Mouse (Mus musculus) intestine, postnatal 0 days (tissue): ENCODE data around the gene Efna4. TPM values are rescaled to one million over a fixed set of nuclear protein-coding genes. Genes with fewer than 3 reads are reported as not detected.

Source experiments
- ATAC-seq: fragments of 200-750 bp; cut with Nextera tagmentation; 2 replicates; pipeline ENCODE4 v1.8.0; 2017; ENCODE audit warnings: mild to moderate bottlenecking, moderate TSS enrichment, moderate library complexity
- H3K27ac ChIP-seq: fragments of 300-500 bp; sonication (generic); 2 replicates; pipeline ENCODE4 v1.5.1; 2014; ENCODE audit warnings: mild to moderate bottlenecking, low read depth, low read length, moderate library complexity
- H3K27me3 ChIP-seq: fragments of 300-500 bp; sonication (generic); replicated peaks from 2 replicates; pipeline ENCODE4 v1.6.1; 2014; ENCODE audit warnings: low read length, mixed read lengths; ENCODE audit not compliant: control insufficient read depth, insufficient read depth
- H3K36me3 ChIP-seq: fragments of 300-500 bp; sonication (generic); 2 replicates; pipeline ENCODE4 v1.6.1; 2014; ENCODE audit warnings: mild to moderate bottlenecking, moderate library complexity; ENCODE audit not compliant: control insufficient read depth, insufficient read depth
- H3K4me1 ChIP-seq: fragments of 300-500 bp; sonication (generic); replicated peaks from 2 replicates; pipeline ENCODE4 v1.6.1; 2014; ENCODE audit warnings: antibody characterized with exemption, low read length, mixed read lengths; ENCODE audit not compliant: control insufficient read depth, insufficient read depth
- H3K4me2 ChIP-seq: fragments of 300-500 bp; sonication (generic); replicated peaks from 2 replicates; pipeline ENCODE4 v1.6.1; 2014; ENCODE audit warnings: low read depth, mild to moderate bottlenecking, moderate library complexity
- H3K4me3 ChIP-seq: fragments of 300-500 bp; sonication (generic); 2 replicates; pipeline ENCODE4 v1.5.1; 2014; ENCODE audit warnings: low read depth, low read length
- H3K9ac ChIP-seq: fragments of 300-500 bp; sonication (generic); 2 replicates; pipeline ENCODE4 v1.6.1; 2014; ENCODE audit warnings: mild to moderate bottlenecking, low read depth, low read length
- H3K9me3 ChIP-seq: fragments of 300-500 bp; sonication (generic); 2 replicates; pipeline ENCODE4 v1.6.1; 2016; ENCODE audit warnings: mixed run types; ENCODE audit not compliant: control insufficient read depth
- CTCF ChIP-seq: sonication (generic); IDR thresholded peaks from 2 replicates; pipeline ENCODE4 v1.5.1; 2016; ENCODE audit warnings: low read depth, mild to moderate bottlenecking, control low read depth, antibody characterized with exemption, moderate library complexity
- WGBS: fragments of 180-500 bp; shearing (Covaris S2); extraction: QIAGEN DNeasy Blood & Tissue Kit; methylation state at CpG from one replicate; pipeline ENCODE4 v1.1.7; 2014; 5-methylcytosine and 5-hydroxymethylcytosine counted together
- polyA plus RNA-seq: library from polyadenylated mRNA; unstranded; fragments of >200 nt; fragmentation: Nextera tagmentation; extraction: Ambion mirVana; gene quantifications from 2 replicates; pipeline ENCODE4 v1.2.1, GENCODE M21; 2015

The Efna4 gene
- polyA plus RNA-seq, 1 experiment from 2014 or later, result 5.3 TPM

DNA sequence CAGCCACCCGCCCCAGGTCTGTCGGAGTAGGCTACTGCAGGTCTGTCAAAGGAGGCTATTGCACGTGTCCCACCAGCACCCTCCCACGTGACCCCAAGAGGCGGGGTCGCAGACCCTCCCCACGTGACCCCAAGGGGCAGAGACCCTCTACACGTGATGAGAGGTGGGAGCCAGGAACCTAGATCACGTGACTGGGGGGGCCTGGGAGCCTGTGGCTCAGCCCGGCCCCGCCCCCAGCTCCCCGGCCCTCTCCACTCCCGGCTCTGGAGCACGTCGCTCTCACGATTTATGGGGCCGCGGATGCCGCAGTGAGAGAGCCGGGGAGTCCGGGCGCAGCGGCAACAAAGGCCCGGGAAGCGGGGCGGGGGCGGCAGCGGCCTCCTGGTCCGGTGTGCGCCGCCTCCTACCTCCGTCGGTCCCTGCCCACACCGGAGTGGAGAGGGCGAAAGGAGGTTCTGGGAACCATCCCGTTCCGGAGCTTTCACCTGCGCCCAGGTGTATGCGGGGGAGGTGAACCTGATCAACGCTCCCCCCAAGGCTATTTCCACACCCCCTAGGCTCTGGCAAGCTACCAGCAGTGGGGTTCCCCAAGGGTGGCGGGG, 17.1 kb downstream of the Efna4 start:
- WGBS, result under 1% methylated on average over 41 of the region's 41 CpGs
- Histone ChIP-seq H3K27ac (no peak overlapping the region), H3K27me3 (peaks cover 41% of the 10 kb centered on the region), H3K4me3 (peak overlapping the region; percentile 59), H3K36me3 (no peaks in the 10 kb centered on the region), H3K9me3 (no peaks in the 10 kb centered on the region), H3K4me2 (peak overlapping the region; percentile 100), H3K4me1 (peaks cover 15% of the 10 kb centered on the region; the same call in 1 of the 2 replicates), H3K9ac (peak overlapping the region; percentile 17; the same call in 1 of the 2 replicates)
- ATAC-seq, result no peak
- TF ChIP-seq CTCF, result no peak

DNA sequence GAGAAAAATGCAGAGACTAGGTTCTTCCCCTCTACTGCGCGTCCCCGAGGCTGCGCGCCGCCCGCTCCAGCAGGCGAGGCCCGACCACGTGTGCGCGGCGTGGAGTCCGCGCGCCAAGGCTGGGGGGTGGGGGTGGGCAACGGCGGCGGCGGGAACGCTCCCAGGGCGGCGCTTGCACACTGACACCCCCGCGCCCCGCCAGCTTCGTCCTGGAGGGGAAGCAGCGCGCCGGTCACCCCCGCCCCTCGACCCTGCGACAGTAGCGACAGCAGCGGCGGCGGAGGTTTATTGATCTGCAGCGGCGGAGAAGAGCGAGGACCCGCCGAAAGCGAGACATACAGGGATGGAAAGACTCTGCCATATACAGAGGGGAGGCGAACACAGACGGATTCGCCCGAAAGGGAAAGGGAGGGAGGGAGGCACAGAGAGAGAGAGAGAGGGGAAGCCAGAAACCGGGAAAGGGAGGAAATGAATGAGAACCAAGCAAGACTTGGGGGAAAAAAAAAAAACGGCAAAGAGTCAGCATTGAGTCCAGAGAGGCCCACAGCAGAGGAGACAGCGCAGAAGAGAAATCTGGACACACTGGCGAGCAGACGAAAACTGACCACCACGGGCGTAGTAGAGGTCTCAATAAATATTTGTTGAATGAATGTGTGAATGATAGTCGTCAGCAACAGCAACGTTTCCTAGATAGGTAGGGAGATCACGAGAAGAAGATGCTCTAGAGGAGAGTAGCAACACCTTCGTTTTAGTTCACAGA, 18.1 kb downstream of the Efna4 start:
- Histone ChIP-seq H3K4me1 (peaks cover 17% of the 10 kb centered on the region; the same call in 1 of the 2 replicates), H3K36me3 (no peaks in the 10 kb centered on the region), H3K9ac (no peak overlapping the region), H3K9me3 (no peaks in the 10 kb centered on the region), H3K27me3 (peaks cover 41% of the 10 kb centered on the region), H3K27ac (no peak overlapping the region), H3K4me3 (peak overlapping the region; percentile 59), H3K4me2 (peak overlapping the region; percentile 100)
- WGBS, result 2% methylated on average over 57 of the region's 58 CpGs
- TF ChIP-seq CTCF, result no peak
- no peak for ATAC-seq

DNA sequence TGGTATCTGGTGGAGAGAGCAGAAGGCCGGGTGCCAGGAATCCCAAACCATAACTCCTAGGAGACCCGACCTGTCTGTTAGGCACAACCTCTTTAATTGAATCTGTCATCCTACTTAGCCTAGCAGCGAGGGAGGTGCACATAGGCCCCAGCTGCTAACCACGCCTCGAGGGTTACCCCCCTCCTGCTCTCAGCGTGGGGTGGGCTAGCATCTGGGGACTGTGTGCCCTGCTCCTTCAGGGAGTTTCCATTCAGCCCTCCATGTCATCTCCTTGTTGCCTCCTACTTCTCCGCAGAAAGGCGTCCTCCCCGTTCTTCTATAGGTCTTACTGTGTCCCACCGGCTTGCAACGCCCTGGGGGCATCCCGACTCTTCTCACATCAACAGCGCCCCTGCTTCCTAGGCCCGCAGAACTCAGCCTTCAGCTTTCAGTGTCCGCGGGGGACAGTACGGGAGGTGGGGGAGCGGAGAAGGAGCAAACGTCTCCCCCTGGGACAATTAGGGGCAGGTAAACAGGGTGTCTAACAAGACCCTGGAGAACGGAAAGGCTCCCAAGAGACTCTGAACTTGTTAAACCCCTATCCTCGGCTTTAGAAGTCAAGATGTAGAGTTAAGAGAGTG, 18.7 kb downstream of the Efna4 start:
- H3K36me3 ChIP-seq, result no peaks in the 10 kb centered on the region
- TF ChIP-seq CTCF, result no peak
- peak overlapping the region; percentile 100 for H3K4me2 ChIP-seq
- no peaks in the 10 kb centered on the region for H3K9me3 ChIP-seq
- H3K4me1 ChIP-seq, result peaks cover 17% of the 10 kb centered on the region; the same call in 1 of the 2 replicates
- H3K27me3 ChIP-seq, result peaks cover 41% of the 10 kb centered on the region
- no peak overlapping the region for H3K9ac ChIP-seq
- no peak overlapping the region for H3K27ac ChIP-seq
- ATAC-seq, result no peak
- H3K4me3 ChIP-seq, result peak overlapping the region; percentile 59
- 44% methylated on average over 21 of the region's 21 CpGs for WGBS

DNA sequence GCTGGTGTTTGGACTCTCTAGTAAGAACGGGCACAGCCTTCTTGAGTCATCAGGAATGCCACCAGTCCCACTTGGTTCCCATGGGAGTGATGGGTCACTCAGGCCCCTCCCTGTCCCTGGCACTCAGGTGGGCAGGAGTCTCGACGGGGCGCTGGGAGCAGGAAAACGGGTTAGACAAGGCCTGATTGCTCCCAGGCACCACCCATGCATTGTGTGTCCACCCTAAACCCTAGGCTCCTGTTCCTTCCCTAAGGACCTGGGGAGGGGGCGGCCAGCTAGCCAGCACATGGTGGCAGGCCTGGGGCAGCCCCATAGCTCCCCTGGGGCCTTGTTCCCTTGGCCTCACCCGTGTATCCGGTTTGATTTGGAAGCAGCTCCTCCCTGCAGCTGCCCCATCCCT, 19.5 kb downstream of the Efna4 start:
- Histone ChIP-seq H3K9me3 (no peaks in the 10 kb centered on the region), H3K4me2 (no peak overlapping the region), H3K4me1 (peaks cover 17% of the 10 kb centered on the region; the same call in 1 of the 2 replicates), H3K36me3 (no peaks in the 10 kb centered on the region), H3K27ac (no peak overlapping the region), H3K27me3 (peaks cover 41% of the 10 kb centered on the region), H3K4me3 (no peak overlapping the region), H3K9ac (no peak overlapping the region)
- 68% methylated on average over 8 of the region's 8 CpGs for WGBS
- TF ChIP-seq CTCF, result no peak
- no peak for ATAC-seq

DNA sequence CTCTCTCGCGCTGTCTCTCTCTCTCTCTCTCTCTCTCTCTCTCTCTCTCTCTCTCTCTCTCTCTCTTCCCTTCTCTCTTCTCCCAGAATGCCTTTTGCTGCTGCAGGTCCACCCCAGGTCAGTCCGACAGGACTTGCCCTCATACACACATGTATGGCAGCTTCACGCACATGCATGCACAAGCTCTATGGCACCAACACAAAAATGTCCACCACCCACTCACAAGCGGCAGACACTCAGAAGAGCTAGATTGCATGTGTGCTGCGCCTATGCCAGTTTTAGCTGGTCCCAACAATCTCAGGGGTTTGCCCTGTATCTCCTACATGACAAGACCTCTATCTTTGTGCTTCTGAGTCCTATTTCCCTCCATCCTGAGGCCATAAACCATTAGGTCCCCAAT, 20.6 kb downstream of the Efna4 start:
- no peak overlapping the region for H3K4me2 ChIP-seq
- WGBS, result 74% methylated on average over 6 of the region's 6 CpGs
- ATAC-seq, result no peak
- H3K4me1 ChIP-seq, result peaks cover 17% of the 10 kb centered on the region; the same call in 1 of the 2 replicates
- no peaks in the 10 kb centered on the region for H3K9me3 ChIP-seq
- no peak overlapping the region for H3K4me3 ChIP-seq
- no peak overlapping the region for H3K27ac ChIP-seq
- TF ChIP-seq CTCF, result no peak
- no peak overlapping the region for H3K9ac ChIP-seq
- peaks cover 41% of the 10 kb centered on the region for H3K27me3 ChIP-seq
- no peaks in the 10 kb centered on the region for H3K36me3 ChIP-seq

DNA sequence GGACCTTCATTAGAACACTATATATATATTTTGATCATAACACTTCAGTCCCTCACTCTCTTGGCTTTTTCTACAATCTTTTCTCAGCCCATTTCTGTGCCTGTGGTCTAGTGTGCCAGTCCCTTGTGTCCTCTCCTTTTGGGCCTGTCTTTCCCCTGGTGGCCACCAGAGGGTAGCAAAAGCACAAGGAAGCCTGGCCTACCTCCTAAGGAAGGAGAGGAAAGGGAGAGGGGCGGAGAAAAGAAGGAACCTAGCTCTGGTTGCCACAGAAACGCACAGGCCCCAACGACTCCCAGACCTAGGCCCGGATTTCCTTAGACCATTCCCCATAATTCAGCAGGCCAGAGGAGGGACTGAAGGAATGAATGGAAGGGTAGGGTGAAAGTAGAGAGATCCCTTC, 21.0 kb downstream of the Efna4 start:
- peak; percentile 97 for TF ChIP-seq CTCF
- peak overlapping the region; percentile 68 for H3K4me2 ChIP-seq
- ATAC-seq, result peak; percentile 30; the same call in 1 of the 2 replicates
- 5% methylated on average over 4 of the region's 4 CpGs for WGBS
- no peak overlapping the region for H3K27ac ChIP-seq
- H3K27me3 ChIP-seq, result peaks cover 38% of the 10 kb centered on the region
- H3K9ac ChIP-seq, result no peak overlapping the region
- no peaks in the 10 kb centered on the region for H3K36me3 ChIP-seq
- H3K4me3 ChIP-seq, result peak overlapping the region; percentile 2; the same call in 1 of the 2 replicates
- no peaks in the 10 kb centered on the region for H3K9me3 ChIP-seq
- peaks cover 17% of the 10 kb centered on the region; the same call in 1 of the 2 replicates for H3K4me1 ChIP-seq
